Mouse (Mus musculus): ENCODE results near the gene Wfdc13.

DNA sequence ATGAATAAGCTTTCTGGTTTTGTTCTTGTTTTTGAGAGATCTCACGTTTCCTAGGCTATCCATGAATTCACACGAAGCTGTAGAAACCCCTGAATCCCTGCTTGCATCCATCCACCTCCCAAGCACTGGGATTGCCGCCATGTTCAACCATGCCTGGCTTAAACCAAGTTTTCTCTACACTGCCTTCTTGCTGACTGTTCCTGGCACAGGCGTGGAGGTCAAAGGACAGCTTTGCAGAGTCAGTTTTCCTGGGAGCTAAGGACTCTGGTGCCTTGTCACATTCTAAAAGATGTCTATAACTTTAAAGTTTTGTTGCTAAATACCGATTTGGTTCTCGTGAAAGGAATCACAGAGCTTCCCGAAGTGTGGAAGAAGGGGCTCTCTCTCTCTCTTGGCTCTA is 20.1 kb upstream of the Wfdc13 start:
- TF ChIP-seq POLR2A (IDR thresholded peaks at IDR 0.05; ENCODE audit: borderline replicate concordance, low read depth, low read length), result no peak
- TF ChIP-seq CTCF (IDR thresholded peaks at IDR 0.05; ENCODE audit: low read depth, low read length), result no peak

All from bone marrow macrophage, adult 2 months (primary cell).